Mouse (Mus musculus) cerebellum, adult 2 months (tissue): ENCODE measurements around the gene Kcnab3.

Source experiments
- CTCF ChIP-seq: fragments of 200-500 bp; IDR thresholded peaks from 2 replicates; pipeline ENCODE4 v1.5.1; 2011; ENCODE audit warnings: low read depth, mild to moderate bottlenecking, control low read depth, low read length, moderate library complexity, borderline replicate concordance; ENCODE audit not compliant: insufficient read depth
- POLR2A ChIP-seq: fragments of 200-500 bp; IDR thresholded peaks from 2 replicates; pipeline ENCODE4 v1.6.1; 2011; ENCODE audit warnings: low read length, control low read depth, borderline replicate concordance; ENCODE audit not compliant: insufficient read depth

GRCm38 (mm10) chr11:69323667-69324111 is 2.4 kb upstream of the Kcnab3 start, which contains the start of the genes Cntrob and Trappc1:
- no peak for TF ChIP-seq CTCF
- TF ChIP-seq POLR2A = peak; percentile 96
